Mouse (Mus musculus) lung, postnatal 25 days (tissue): ENCODE measurements around the gene Catsperg1.
"Not testable (repeated sequence)": the region's sequence is repeated elsewhere in the genome, so short reads cannot be mapped to it uniquely, and the experiment has no call there.

ENCODE experiments used
- DNase-seq: peaks from one replicate; pipeline ENCODE4 v3.0.0; 2022; ENCODE audit warnings: low spot score

Gene Catsperg1

GRCm38 (mm10) chr7:29170066-29170754 is 43.6 kb downstream of the Catsperg1 start, which contains the start of the genes Ggn and Spred3:
Gene Ggn, plus strand, starts transcription at chr7:29170210.
Gene Spred3, minus strand, starts transcription at chr7:29170411.
- DNase-seq = peak; percentile 83

DNA sequence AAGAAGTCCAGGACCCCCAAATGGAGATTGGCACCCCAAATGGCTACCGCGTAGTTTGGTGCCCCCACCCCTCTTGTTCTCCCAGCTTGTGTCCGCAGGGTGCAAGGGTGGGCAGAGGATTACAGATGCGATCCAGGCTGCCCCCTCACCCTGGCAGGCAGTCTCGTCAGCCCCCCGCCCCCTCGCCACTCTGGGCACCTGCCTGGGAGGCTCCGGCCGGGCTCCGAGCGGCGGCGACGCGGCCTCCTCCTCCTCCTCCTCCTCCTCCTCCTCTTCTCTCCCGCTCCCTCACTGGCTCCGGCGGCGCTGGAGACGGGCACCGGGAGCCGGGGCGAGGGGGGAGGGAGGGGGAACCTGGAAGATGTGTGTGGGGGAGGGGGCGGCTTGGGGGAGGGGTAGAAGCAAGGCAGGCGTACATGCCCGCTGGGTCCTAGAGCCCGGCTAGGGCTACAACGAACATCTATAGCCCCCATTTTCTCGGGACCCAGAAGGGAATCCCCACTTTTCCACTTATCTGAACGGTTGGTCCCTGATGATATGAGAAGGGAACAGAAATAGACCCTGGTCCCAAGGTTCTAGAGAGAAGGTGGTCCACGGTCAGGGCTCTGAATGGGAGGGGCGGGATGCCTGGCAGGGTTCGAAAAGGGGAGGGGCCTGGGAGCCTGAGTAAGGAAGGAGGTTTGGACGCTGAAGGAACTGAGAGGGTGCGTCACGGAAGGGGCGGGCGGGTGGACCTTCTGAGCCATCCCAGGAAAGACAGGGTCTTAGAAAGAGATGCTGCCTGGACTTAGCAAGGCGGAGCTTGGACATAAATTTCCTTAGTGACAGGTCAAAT is 44.4 kb downstream of the Catsperg1 start:
- DNase-seq = peak; percentile 71

- no peak for DNase-seq
Measured at GRCm38 (mm10) chr7:29168791-29169230, 45.0 kb downstream of the Catsperg1 start.

DNA sequence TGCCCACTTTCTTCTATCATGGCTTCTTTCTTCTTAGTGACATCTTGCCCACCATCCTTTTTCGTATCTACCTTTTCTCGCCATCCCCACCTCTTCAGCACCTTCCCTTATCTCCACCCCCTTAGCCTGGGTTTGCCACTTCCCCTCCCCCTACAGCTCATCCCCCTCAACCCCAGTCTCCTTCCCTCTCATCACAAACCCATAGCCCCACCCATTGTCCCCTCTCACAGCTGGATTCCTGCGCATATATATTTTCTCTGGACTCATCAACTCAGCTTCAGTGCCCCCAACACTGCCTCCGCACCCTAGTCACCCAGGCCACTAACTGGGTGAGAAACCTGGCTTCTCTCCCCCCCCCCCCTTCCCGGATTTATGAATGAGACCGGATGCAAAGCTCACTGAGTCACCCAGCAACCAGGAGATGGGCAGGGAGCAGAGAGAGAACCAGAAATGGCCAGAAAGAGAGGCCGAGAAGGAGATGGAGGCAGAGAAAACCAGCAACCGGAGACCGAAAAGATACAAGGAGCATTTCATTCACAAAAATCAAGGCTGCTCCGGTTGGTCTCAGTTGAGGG is 45.6 kb downstream of the Catsperg1 start:
- DNase-seq = no peak

GRCm38 (mm10) chr7:29167656-29168055 is 46.2 kb downstream of the Catsperg1 start:
- DNase-seq = no peak

GRCm38 (mm10) chr7:29162750-29163525 is 50.9 kb downstream of the Catsperg1 start:
- DNase-seq = peak; percentile 84

GRCm38 (mm10) chr7:29162294-29162693 is 51.5 kb downstream of the Catsperg1 start:
- DNase-seq = peak; percentile 51

DNA sequence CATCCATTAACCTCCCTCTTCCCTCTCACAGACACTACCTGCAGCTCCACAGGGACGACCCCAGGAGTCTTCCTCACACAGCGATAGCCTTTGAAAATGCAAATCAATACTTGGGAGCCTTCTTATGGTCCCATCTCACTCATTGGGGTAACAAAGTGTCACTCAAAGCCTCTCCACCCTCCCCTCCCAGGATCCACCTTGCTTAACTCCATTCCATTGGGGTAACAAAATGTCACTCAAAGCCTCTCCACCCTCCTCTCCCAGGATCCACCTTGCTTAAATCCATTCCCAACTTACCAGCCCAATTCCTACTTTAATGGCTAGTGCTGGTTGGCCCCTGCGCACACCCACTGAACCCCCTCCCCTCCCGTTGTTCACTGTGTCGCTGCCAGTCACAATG is 55.6 kb downstream of the Catsperg1 start:
- DNase-seq = no peak

GRCm38 (mm10) chr7:29155838-29156782 is 57.7 kb downstream of the Catsperg1 start, which contains the start of gene Fam98c:
Gene Fam98c, minus strand, starts transcription at chr7:29156234.
- peak; percentile 89 for DNase-seq

DNA sequence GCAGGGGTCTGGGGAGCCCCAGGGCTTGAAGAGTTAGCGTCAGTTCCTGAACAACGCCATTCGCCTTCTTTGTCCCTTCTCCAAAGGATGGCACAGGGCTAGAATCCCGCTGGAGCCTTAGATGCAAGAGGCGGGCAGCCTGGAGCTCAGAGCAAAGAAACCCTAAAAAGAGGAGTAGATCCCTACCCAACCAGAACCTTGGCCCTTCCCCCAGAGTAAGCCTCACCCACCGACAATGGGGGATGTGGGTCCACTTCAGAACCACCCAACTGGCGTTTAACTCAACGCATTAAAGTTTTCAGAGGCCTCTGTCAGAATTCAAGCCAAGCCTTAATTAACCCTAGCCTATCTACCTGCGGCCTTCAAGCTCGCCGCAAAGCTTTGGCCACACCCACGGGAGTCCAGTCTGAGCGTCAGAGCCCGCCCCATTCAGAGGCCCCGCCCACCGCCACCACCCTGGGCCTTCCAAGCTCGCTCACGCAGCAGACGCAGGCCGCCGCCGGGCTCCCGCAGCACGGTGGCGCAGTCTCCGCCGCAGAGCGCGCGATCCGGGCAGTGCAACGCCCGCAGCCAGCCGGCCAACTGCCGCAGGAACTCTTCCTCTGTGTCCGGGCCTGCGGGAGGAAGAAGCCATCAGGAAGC is 58.5 kb downstream of the Catsperg1 start:
- peak; percentile 90 for DNase-seq

DNA sequence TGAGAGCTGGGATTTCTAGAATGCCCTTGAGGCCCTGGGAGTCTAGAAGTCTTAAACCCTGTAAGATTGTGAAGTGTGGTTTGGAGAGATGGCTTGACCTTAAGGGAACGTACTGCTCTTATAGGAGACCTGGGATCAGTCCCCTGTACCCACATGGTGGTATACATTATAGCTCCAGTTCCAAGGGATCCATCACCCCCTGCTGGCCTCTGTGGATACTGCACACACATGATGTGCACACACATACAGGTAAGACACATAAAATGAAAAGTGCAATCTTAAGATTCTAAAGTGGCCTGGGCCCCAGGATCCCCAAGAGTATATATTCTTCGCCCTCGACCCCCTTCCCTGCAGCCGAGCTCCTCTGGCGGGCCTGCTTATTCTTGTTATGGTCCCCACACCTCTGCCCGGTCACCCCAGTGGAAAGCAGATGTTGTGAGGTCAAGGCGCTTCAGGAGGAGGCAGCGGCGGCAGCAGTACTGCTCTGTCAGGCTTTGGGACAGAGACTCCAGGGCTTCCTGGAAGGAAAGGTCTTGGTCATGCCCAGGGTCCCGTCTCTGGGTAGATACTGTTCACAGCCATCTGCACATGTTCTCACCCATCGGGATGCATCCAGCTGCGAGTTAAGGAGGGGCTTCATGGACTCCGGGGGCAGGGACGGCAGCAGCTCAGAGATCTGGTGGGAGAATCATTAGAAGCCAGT is 59.7 kb downstream of the Catsperg1 start:
- no peak for DNase-seq

- DNase-seq = no peak
Measured at GRCm38 (mm10) chr7:29151486-29151885, 62.3 kb downstream of the Catsperg1 start.

DNA sequence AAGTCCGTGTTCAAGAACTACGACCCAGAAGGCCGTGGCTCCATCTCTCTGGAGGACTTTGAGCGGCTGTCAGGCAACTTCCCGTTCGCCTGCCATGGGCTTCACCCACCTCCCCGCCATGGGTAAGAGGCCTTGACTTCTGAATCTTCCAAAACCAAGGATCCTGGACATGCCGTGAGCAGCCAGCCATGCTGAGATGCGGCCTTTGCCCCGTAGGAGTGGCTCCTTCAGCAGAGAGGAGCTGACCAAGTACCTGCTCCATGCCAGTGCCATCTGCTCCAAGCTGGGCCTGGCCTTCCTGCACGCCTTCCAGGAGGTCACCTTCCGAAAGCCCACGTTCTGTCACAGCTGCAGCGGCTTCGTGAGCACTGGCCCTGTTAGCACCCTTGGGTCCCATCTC is 65.1 kb downstream of the Catsperg1 start:
- no peak for DNase-seq

DNA sequence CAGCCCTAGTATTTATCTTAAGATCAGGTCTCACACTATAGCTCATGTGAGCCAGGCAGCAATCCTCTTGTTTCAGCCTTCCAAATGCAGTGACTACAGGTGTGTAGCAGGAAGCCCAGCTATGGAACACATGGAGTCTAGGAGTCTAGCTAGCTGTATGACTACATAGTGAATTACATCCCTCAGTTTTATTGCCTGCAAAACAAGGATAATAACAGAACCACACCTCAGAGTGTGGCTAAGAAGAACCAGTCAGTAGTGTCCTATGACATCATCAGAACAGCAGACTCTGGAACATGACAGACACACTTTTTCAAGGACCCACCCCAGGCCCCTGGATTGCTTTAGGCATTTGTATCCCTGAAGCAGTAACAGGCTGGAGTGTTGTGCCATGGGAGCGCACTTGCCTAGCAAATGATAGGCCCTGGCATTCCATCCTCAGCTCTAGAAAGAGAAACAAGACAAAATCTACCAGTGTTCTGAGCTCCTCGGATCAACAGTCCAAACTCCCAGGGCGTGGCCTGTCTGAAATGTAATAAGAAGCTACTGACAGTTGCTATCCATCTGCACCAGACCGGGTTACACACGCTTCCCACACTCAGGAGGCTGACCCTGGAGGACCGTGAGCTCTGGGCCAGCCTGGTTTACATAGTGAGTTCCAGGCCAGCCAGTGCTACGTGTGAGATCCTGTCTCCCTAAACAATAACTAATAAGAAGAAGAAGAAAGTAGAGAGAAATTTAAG is 67.0 kb downstream of the Catsperg1 start:
- no peak for DNase-seq

DNA sequence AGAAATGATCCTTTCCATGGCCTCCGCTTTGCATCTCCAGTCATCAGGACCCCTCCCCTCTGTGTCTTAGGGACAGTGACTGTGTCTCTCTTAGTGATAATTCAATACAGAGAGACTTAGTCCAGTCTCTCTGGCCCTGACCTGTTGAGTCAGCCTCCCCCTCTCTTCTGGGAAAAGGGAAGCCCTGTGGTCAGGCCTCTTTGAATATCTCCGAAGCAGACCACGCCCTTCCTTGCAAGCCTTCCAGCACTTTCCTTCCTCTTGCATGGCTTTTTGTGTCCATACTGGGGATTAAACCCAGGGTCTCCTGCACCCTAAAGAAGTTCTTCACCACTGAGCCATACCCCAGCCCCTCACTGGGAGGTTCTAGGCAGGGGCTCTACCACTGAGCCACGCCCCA is 69.8 kb downstream of the Catsperg1 start:
- DNase-seq = peak; percentile 29

- DNase-seq = peak; percentile 12
Measured at GRCm38 (mm10) chr7:29141416-29141815, 72.4 kb downstream of the Catsperg1 start.

GRCm38 (mm10) chr7:29139237-29139636 is 74.6 kb downstream of the Catsperg1 start:
- DNase-seq = not testable (repeated sequence)

DNA sequence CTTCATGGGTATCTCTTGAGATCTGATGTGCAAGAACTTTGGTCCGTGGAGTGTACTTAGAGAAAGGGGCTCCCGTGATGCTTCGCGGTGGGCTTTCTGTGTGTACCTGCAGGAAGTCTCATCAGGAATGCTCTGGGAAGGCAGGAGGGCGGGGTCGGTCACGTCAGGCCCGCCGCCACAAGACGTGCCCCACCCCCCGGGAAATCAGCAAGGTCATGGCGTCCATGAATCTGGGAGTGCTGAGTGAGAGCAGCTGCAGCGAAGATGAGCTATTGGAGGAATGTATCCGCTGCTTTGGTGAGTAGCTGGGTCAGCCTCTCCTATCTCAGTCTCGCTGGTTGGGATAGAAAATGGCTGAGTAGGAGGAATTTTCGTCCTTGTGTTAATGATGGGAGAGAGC is 76.4 kb downstream of the Catsperg1 start:
- no peak for DNase-seq
